Mouse (Mus musculus) heart, embryonic 10.5 days (tissue): Measurements from ENCODE around the gene Prcd. TPM values are rescaled to one million over a fixed set of nuclear protein-coding genes. Genes with fewer than 3 reads are reported as not detected.
A peak's percentile ranks its signal among the peaks of the same experiment; 100 is the strongest.

ENCODE experiments used
- DNase-seq: peaks from one replicate; pipeline ENCODE4 v3.0.0-alpha.2; 2017; ENCODE audit warnings: low spot score
- H3K27ac ChIP-seq: fragments of 300-500 bp; sonication (generic); 2 replicates; pipeline ENCODE4 v1.5.1; 2016; ENCODE audit warnings: mild to moderate bottlenecking
- H3K27me3 ChIP-seq: fragments of 300-500 bp; sonication (generic); 2 replicates; pipeline ENCODE4 v1.6.1; 2016; ENCODE audit warnings: mild to moderate bottlenecking; ENCODE audit not compliant: poor library complexity, insufficient read depth, severe bottlenecking
- H3K36me3 ChIP-seq: fragments of 300-500 bp; sonication (generic); 2 replicates; pipeline ENCODE4 v1.6.1; 2016; ENCODE audit warnings: mild to moderate bottlenecking, moderate library complexity
- H3K4me1 ChIP-seq: fragments of 300-500 bp; sonication (generic); 2 replicates; pipeline ENCODE4 v1.6.1; 2016; ENCODE audit warnings: mild to moderate bottlenecking
- H3K4me3 ChIP-seq: fragments of 300-500 bp; sonication (generic); 2 replicates; pipeline ENCODE4 v1.5.1; 2016; ENCODE audit warnings: mild to moderate bottlenecking, moderate library complexity
- H3K9me3 ChIP-seq: fragments of 300-500 bp; sonication (generic); 2 replicates; pipeline ENCODE4 v1.6.1; 2016; ENCODE audit warnings: mild to moderate bottlenecking, moderate library complexity
- WGBS: fragments of 180-500 bp; shearing (Covaris S2); methylation state at CpG from one replicate; pipeline ENCODE4 v1.1.7; 2016; 5-methylcytosine and 5-hydroxymethylcytosine counted together
- polyA plus RNA-seq: library from polyadenylated mRNA; unstranded; fragments of >200 nt; fragmentation: Nextera tagmentation; extraction: Ambion mirVana; gene quantifications from 2 replicates; pipeline ENCODE4 v1.2.1, GENCODE M21; 2016

The Prcd gene
- polyA plus RNA-seq, 1 experiment from 2014 or later = 0.60 TPM

DNA sequence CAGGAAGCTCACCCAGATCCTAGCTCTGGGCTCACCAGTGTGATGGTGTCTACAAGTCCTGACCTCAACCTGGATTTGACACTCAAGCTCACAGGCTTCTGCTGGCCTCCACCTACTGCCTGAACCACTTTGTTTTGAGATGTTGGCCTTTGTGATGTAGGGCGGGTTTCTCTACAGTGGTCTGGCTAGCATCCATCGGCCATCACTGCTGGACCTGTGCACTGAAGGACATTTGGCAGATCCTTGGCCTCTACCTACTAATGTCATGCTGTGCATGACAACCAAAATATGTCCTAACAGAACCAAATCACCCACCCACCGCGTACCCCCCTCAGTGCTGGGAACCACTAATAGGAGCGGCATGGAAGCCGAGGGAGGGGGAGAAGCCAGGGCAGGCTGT lies 25.8 kb downstream of the Prcd start:
- H3K36me3 ChIP-seq = peaks cover 89% of the 10 kb centered on the region
- H3K4me3 ChIP-seq = no peak overlapping the region
- H3K27me3 ChIP-seq = no peaks in the 10 kb centered on the region
- no peak for DNase-seq
- peaks cover 23% of the 10 kb centered on the region for H3K4me1 ChIP-seq
- 90% methylated on average over 6 of the region's 6 CpGs for WGBS
- H3K9me3 ChIP-seq = no peaks in the 10 kb centered on the region
- no peak overlapping the region for H3K27ac ChIP-seq

DNA sequence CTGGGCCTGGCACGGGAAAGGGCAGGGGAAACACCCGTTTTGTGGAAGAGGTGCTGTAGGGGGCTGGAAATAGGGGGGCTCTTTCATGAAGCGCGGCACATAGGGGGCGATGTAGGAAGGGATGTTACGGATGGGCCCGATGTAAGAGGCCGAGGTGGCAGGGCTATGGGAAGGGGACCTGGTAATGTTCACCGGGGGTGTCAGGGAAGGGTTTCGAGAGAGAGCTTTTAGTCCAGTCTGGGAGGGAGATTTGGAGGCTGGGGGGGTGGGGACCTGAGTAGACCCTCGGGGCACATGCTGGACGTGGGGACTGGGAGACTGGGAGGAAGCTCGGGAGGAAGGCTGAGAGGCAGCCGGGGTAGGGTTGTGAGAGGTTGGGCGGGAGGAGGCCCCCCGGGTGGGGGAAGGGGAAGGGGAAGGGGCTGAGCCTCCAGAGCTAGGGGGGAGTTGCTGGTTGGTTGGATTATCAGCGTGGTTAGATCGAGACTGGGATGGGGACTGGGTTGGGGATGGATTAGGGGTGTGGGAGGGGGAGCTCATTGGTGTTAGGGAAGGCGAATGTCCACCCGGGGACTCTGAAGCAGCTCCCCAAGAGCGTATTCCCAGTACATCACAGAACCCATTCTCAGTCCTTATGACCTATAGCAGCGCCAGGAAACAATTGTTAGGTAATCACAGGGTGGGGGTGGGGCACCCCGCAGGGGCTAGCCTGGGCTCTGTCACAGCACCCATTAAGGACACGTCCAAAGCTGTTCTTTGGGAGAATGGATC lies 27.2 kb downstream of the Prcd start:
- 71% methylated on average over 24 of the region's 24 CpGs for WGBS
- Histone ChIP-seq H3K27ac (no peak overlapping the region; the same call in 1 of the 2 replicates), H3K4me1 (peaks cover 16% of the 10 kb centered on the region; the same call in 1 of the 2 replicates), H3K27me3 (no peaks in the 10 kb centered on the region), H3K4me3 (no peak overlapping the region), H3K36me3 (peaks cover 84% of the 10 kb centered on the region), H3K9me3 (no peaks in the 10 kb centered on the region)
- DNase-seq = no peak

DNA sequence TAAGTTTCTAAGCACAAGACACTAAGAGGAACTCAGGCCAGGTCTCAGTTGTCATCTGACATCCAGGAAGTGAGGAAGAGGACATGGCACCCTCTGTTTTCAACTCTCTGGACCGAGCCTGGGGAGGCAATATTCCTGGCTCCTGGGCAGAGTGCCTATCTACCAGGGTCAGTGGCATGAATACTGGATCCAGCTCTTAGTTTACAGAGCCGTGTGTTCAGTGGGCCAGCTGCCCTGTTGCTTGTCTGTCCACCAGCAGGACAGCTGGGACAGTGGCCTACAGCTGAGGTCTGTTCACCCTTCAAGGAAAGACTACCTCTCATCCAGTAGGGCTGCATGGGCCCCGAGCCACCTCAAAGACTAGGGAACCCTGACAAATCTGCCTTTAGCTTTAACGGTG lies 27.8 kb downstream of the Prcd start:
- WGBS = 78% methylated on average over 4 of the region's 4 CpGs
- Histone ChIP-seq H3K27ac (no peak overlapping the region), H3K4me3 (no peak overlapping the region), H3K4me1 (peaks cover 16% of the 10 kb centered on the region; the same call in 1 of the 2 replicates), H3K36me3 (peaks cover 78% of the 10 kb centered on the region), H3K27me3 (no peaks in the 10 kb centered on the region), H3K9me3 (no peaks in the 10 kb centered on the region)
- DNase-seq = no peak

DNA sequence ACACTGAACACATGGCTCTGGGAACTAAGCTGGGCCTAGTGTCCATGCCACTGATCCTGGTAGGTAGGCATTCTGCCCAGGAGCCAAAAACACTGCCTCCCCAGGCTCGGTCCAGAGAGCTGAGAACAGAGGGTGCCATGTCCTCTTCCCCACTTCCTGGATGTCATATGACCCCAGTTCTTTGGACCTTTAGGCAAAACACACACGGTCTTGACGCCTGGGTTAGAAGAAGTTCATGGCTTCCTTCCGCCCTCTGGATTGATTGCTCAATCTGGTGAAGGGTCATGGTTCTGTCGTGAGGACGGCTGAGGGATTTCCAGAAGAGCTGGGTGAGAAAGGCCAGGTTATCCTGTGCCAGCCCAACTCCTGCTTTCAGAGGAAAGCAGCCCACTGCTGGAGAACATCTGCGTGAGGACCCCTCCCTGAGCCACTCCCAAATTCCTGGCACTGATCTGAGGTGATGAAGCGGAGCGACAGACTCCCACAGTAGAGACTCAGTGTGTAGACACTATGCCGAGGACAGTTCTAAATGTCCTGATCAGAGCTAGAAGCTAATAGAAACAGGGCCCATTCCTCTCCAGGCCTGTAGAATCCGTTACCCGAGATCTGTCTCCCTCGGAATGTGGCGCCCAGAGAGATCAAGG lies 29.3 kb downstream of the Prcd start:
- Histone ChIP-seq H3K27ac (no peak overlapping the region), H3K27me3 (no peaks in the 10 kb centered on the region), H3K4me3 (no peak overlapping the region), H3K9me3 (no peaks in the 10 kb centered on the region), H3K4me1 (peaks cover 16% of the 10 kb centered on the region; the same call in 1 of the 2 replicates), H3K36me3 (peaks cover 63% of the 10 kb centered on the region)
- 75% methylated on average over 14 of the region's 14 CpGs for WGBS
- DNase-seq = no peak

DNA sequence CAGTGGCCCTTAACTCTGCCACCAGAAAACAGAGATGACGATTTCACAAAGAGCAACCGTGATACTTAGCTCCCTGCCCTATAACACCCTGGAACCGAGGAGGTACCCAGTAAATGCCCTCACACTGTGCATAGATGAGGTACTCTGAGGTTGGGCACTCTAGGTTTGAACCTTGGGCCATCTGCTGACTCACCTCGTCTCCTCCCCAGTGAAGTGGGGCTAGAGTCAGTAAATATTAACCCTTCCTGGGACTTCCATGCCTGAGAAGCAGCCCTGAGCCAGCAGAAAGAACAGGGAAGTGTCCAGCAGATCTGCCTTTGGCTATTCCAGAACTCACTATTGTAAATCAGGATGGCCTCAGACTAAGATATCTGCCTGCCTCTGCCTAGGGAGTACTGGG lies 30.4 kb downstream of the Prcd start:
- no peak overlapping the region for H3K27ac ChIP-seq
- peaks cover 52% of the 10 kb centered on the region for H3K36me3 ChIP-seq
- peaks cover 16% of the 10 kb centered on the region; the same call in 1 of the 2 replicates for H3K4me1 ChIP-seq
- H3K4me3 ChIP-seq = no peak overlapping the region
- no peaks in the 10 kb centered on the region for H3K27me3 ChIP-seq
- WGBS = 82% methylated on average over 4 of the region's 4 CpGs
- H3K9me3 ChIP-seq = no peaks in the 10 kb centered on the region
- DNase-seq = no peak

DNA sequence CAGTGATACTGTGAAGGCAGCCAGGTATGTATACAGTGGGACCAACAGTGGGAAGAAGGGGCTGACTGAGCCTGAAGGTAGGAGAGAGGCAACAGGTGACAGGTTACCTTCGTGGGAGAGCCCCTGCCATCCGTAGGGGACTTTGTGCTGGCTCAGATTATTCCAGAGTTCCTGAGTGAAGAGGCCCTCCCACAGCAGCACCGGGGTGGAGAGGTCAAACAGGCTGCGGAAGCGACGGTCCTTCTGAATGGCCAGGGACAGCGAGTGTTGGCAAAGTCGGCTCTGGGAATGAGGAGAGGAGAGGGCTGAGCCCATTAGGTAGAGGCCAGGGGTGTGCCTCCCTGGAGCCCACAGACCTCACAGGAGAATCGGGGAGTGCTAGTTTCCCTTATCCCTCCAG lies 32.4 kb downstream of the Prcd start:
- Histone ChIP-seq H3K27me3 (no peaks in the 10 kb centered on the region), H3K9me3 (no peaks in the 10 kb centered on the region), H3K36me3 (peaks cover 33% of the 10 kb centered on the region), H3K27ac (no peak overlapping the region), H3K4me3 (no peak overlapping the region), H3K4me1 (peaks cover 8% of the 10 kb centered on the region; the same call in 1 of the 2 replicates)
- no peak for DNase-seq
- WGBS = 74% methylated on average over 9 of the region's 9 CpGs

DNA sequence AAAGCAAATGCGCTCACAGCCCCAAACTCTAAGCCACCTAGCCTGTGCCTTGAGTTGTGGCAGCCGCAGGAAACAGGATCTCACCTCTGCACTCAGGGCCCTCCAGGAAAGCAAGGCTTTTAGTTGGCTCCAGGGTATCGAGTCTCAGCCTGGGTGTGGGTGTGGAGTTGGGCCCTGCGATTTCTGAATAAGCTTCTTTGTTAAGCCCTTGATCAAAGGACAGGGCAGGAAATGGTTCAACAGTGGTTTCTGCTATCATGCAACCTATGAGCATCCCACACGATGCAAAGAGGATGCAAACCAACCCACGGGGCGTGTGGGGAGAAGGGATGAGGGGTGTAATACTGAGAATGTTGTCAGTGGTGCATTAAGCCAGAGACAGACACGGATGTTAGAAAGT lies 34.6 kb downstream of the Prcd start:
- H3K27me3 ChIP-seq = peaks cover 4% of the 10 kb centered on the region; the same call in 1 of the 2 replicates
- 68% methylated on average over 8 of the region's 8 CpGs for WGBS
- H3K36me3 ChIP-seq = peaks cover 13% of the 10 kb centered on the region
- DNase-seq = no peak
- H3K27ac ChIP-seq = no peak overlapping the region
- H3K9me3 ChIP-seq = no peaks in the 10 kb centered on the region
- no peak overlapping the region for H3K4me3 ChIP-seq
- H3K4me1 ChIP-seq = 0 out of 2 replicates have a peak, but pooled peaks cover 2% of the 10 kb centered on the region

DNA sequence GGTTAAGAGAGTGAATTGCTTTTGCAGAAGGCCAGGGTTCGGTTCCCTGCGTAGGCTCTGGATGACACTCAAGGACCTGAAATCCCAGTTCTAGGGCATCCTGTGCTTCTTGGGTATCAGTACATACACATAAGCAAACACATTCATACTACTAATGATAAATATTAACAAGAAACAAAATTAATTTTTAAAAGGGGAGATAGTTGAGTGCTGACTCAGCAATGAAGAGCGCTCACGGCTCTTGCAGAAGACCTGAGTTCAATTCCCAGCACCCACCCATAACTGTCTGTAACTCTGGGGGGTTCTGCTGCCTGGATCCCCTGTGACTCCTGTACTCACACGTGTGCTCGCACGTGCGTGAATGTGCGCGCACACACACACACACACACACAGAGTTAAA lies 36.3 kb downstream of the Prcd start:
- no peak for DNase-seq
- Histone ChIP-seq H3K4me1 (peaks cover 11% of the 10 kb centered on the region), H3K27ac (no peak overlapping the region), H3K9me3 (no peaks in the 10 kb centered on the region), H3K36me3 (peaks cover 5% of the 10 kb centered on the region), H3K27me3 (peaks cover 20% of the 10 kb centered on the region), H3K4me3 (no peak overlapping the region)
- 92% methylated on average over 10 of the region's 10 CpGs for WGBS

DNA sequence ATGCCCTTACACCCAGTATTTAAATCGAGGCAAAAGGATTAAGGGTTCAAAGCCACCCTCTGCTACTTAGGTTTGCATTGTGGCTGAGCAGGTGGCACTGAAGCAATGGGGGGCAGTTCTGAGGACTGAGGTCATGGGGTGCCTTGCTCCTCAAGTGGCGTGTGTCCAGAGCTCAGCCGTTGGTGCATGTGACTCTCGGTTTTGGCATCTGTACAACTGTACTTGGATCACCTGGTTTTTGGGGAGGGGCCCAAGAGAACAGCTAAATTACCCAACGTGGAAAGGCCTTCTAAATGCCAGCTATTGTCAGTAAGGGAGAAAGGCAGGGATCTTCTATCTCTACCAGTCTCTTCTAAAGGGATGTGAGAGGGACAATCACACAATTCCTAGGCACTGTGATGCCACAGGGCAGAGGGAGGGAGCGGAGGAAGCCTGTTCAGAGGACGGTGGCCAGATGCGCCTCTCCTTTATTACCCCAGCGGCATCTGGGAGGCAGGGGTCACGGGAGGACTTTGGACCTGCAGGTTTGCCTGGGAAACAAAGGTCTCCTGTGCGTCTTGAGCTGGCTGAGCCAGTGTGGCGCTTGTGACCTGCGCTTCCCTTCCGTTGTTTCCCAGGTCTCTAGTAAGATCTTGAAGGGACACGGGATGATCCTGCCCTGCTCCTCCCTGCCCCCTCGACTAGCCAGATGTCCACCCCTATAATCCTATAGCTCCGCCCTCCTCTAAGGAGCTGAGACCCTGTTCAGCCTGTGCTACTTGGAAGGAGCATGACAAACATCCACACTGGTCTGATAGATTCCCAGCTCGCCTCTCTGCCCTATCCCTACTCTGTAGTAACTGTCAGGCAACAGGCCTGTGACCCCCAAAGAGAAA lies 37.6 kb downstream of the Prcd start:
- WGBS = 59% methylated on average over 18 of the region's 18 CpGs
- DNase-seq = no peak
- H3K27me3 ChIP-seq = peaks cover 33% of the 10 kb centered on the region
- no peaks in the 10 kb centered on the region for H3K36me3 ChIP-seq
- H3K4me1 ChIP-seq = peaks cover 19% of the 10 kb centered on the region
- no peak overlapping the region for H3K4me3 ChIP-seq
- no peak overlapping the region for H3K27ac ChIP-seq
- no peaks in the 10 kb centered on the region for H3K9me3 ChIP-seq

DNA sequence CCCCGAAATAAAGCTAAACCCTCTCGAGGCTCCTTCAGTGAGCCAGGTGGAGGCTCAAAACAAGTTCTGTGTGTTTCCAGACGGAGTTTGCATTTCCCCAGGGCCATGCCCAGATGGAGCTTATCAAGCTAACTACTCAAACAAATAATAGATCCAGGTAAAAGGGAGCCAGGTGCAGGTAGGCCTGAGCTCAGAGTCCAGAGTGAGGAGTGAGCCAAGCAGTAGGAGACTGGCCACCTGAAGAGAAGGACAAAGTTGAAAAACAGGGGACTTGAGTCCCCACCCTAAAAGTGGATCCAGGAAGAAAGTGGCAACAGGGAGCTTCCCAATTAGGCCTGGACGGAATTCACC lies 40.5 kb downstream of the Prcd start:
- Histone ChIP-seq H3K4me1 (peaks cover 25% of the 10 kb centered on the region), H3K27ac (no peak overlapping the region; the same call in 1 of the 2 replicates), H3K4me3 (peak overlapping the region; percentile 61), H3K9me3 (no peaks in the 10 kb centered on the region), H3K27me3 (peaks cover 51% of the 10 kb centered on the region), H3K36me3 (no peaks in the 10 kb centered on the region)
- DNase-seq = no peak
- WGBS = 39% methylated on average over 4 of the region's 4 CpGs

DNA sequence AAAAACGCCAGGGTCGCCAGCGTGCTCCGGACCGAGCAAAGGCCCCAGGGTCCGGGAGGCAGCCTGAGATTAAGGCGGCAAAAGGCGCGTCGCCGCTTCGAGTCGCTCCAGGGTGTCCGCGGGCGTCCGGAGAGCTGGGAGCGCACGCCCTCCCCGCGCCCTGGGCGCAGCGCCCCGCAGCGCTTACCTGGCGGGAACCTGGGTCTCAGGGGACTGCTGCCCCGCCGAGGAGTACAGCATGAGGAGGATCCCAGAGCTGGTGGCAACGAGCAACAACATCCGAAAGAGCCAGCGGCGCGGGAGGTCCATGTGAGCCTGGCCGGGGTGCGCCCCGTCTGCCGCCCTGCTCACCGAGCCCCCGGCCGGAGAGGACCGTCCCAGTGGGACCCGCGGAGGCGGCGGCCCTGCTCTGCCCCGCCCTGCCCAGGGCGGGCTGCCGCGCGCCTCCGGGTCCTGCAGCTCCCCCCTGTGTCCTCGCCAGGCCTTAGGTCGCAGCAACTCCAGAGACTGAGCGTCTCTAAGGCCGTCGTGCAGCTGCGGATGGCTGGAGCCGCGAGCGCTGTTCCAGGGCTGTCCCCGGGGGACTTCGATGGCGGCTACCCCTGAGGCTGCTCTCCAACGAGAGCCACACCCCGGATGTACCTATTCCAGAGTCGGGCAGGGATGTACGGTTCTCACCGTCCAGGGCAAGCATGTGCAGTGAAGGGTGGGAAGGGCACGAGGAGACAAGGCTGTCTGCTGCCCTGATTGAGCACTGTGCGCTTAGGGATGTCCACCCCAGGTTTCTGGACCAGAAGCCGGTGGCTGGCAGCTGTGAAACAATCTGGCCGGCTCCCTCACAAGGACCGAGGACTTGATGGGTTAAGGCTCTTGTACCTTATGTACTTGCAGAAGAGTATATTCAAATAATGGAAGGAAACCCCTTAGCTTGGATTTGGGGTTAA lies 41.2 kb downstream of the Prcd start:
- Histone ChIP-seq H3K27ac (peak overlapping the region; percentile 54), H3K36me3 (no peaks in the 10 kb centered on the region), H3K9me3 (no peaks in the 10 kb centered on the region), H3K4me1 (peaks cover 25% of the 10 kb centered on the region), H3K27me3 (peaks cover 51% of the 10 kb centered on the region), H3K4me3 (peak overlapping the region; percentile 61)
- 1% methylated on average over 73 of the region's 73 CpGs for WGBS
- DNase-seq = no peak
